Mouse (Mus musculus) mature B cell (primary cell): ENCODE data around the gene Ascl4.

Experiments used
- in situ Hi-C: fragments of 300-500 bp; cut with MboI; formaldehyde crosslinking; loops from 2 replicates; pipeline ENCODE4 v1.14.3; 2019

Ascl4 gene

GRCm38 (mm10) chr10:85927676-85928445 lies at the start of gene Ascl4:
Ascl4 (plus strand) TSS chr10:85927681.
- in situ Hi-C loops: no loop called here

DNA sequence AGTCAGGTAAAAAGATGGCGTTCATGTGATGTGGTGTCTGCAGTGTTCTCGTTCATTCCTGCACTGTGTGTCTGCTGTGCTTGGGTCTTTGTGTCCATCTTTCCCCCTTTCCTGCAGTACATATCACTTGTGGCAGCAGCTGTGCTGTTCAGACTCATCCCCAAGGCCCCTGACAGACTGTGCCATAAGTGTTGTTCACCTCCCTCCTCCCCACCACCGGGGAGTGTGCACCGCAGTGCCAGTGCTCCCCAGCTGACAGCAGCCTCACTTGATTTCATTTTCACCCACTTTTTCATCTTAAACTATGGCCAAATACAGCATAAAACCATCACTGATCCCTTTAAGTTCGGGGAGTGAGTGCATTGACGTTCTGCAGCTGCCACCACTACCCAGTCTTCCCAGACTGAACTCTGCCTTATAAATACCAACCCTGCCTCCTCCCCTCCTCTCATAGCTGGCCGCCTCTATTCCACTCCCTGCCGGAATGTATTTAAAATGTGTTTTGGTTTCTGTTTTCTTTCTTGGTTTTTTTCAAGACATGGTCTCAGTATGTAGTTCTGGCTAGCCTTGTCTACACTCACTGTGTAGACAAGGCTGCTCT lies 47.5 kb upstream of the Ascl4 start:
- in situ Hi-C loops: no loop called here

- in situ Hi-C loops: no loop called here
Measured at GRCm38 (mm10) chr10:85916498-85917309, 10.8 kb upstream of the Ascl4 start, which contains the start of gene Prdm4. Prdm4 (minus strand) TSS chr10:85917142.

GRCm38 (mm10) chr10:85928499-85929207 lies 1.2 kb downstream of the Ascl4 start:
- in situ Hi-C loops: no loop called here

- in situ Hi-C loops: no loop called here
Measured at GRCm38 (mm10) chr10:85929208-85929591, 1.7 kb downstream of the Ascl4 start.

DNA sequence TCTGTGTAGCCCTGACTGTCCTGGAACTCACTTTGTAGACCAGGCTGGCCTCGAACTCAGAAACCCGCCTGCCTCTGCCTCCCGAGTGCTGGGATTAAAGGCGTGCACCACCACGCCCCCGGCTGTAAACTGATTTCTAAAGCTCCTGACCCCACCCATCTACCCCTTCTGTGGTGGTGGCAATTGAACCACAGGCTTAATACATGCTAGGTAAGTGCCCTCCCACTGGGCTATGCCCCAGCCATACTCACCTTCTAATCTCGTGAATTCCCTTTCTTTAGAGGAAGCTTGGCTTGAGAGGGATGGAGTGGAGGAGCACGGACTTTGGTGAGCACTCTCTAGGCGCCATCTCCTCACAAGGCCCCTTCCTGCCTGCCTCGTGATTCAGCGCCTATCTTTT lies 2.5 kb downstream of the Ascl4 start:
- in situ Hi-C loops: no loop called here

GRCm38 (mm10) chr10:85936280-85936965 lies 8.9 kb downstream of the Ascl4 start:
- in situ Hi-C loops: no loop called here

DNA sequence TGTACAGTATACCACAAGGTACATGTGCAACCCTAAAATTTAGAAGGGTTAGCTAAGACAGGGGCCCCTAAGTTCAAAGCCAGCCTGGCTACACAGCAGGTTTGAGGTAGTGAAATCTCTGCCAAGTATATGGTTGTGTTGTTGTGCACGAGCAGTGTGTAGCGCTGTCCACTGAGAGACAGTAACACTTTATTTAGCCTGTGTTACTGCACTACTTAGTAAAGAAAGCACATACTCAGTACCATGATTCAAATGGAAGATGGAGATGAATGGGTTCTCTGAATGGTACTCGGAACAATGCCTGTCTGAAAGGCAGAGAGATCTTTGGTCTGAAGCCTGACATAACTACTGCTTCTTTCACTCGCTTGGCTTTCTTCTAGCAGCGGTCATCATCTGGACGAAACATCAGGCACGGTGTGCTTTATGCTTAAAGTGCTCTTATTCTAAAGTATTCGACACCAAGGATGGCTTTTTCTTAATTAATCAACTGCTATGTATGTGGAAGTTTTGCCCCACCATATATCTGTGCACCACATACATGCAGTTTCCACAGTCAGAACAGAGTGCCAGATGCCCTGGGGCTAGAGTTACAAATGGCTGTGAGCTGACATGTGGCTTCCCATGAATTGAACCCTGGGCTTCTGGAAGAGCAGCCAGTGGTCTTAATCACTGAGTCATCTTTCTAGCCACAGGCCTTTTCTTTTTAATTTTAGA lies 21.2 kb downstream of the Ascl4 start:
- in situ Hi-C loops: no loop called here

GRCm38 (mm10) chr10:85951765-85952443 lies 24.4 kb downstream of the Ascl4 start:
- in situ Hi-C loops: loop anchor here (25.0 kb wide), 1 partner anchor 510 kb away; no protein-coding TSS in a partner anchor

DNA sequence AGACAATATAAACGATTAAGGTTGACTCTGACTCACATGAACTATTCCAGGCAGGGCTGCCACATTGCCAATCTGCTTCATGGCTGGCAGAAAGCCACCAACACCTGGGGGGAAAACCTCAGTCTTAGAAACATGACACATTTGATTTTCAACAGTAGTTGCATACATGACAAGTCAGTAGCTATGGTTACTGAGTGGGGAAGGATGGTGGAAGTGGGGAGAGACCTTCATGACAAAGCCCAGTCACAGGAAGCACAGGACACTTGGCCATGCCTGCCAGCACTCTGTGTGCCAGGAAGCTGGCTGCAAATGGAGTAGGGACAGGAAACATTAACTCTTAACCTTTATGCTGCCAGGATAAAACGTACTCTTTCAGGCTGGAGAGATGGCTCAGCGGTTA lies 25.9 kb downstream of the Ascl4 start:
- in situ Hi-C loops: loop anchor here (25.0 kb wide), 1 partner anchor 509 kb away; no protein-coding TSS in a partner anchor

GRCm38 (mm10) chr10:85954429-85954828 lies 26.9 kb downstream of the Ascl4 start:
- in situ Hi-C loops: loop anchor here (25.0 kb wide), 1 partner anchor 508 kb away; no protein-coding TSS in a partner anchor

- in situ Hi-C loops: loop anchor here (25.0 kb wide), 1 partner anchor 505 kb away; no protein-coding TSS in a partner anchor
Measured at GRCm38 (mm10) chr10:85956871-85957419, 29.5 kb downstream of the Ascl4 start.

DNA sequence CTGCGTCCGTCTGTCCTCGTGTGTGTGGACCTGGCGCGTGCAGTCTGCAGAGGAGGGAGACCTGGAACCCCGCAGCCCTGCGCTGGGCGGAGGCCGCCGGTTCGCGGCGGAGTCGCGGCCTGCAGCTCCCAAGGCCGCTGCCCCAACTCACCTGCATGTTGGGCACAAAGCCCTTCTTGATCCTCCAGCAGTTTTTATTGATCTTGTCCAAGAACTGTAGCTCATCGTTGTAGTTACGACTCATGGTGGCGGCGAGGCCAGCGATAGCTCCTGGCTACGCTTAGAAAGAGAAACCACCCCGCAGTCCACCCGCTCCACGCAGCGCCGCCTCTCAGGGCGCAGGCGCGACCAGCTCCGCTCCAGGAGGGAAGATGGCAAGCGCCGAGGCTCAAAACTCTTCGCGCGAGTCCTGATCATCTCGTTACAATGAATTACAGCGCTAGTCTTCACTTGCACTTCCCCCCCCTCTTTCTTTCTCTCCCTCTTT lies 30.0 kb downstream of the Ascl4 start, which contains the start of gene Rtcb:
Gene Rtcb (minus strand): TSS at position 360 of the 487 bp plus-strand sequence.
- in situ Hi-C loops: loop anchor here (25.0 kb wide), 1 partner anchor 505 kb away; no protein-coding TSS in a partner anchor

DNA sequence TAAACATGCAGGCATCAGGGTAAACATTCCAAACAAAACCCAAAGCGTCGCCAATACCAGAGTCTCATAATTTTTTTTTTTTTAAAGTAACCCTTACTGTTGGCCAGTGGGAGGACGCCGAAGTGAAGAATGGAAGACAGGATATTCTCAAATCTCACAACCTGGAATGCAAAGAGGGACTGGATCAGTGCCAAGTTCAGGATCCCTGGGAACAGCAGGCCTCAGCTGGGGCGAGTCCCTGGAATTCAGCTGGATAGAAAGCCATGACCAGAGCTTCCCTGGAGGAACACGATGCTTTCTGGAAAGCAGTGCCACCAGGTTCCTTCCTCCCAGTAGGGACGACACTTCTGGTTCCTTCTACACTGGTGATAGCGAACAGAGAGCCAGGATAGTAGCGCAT lies 35.4 kb downstream of the Ascl4 start:
- in situ Hi-C loops: loop anchor here (25.0 kb wide), 1 partner anchor 499 kb away; no protein-coding TSS in a partner anchor

- in situ Hi-C loops: loop anchor here (25.0 kb wide), 1 partner anchor 498 kb away; no protein-coding TSS in a partner anchor
Measured at GRCm38 (mm10) chr10:85964316-85964715, 36.8 kb downstream of the Ascl4 start.

DNA sequence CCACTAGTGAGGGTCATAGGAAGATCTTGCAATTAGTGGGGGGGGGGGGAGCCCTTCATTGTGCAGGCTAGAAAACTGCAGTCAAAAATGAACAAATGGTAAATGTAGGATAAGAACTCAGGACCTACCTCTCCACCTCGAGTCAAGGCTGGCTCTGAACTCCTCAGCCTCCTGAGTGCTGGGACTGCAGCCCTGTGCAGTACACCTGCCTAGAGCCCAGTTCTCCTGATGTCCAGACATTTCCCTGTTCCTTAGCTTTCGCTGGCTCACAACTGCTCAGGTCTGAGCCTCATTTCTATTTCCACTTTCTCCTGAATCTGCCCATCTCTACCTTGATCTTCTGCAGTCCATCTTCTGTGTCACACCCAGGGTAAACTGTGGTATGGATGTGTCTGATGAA lies 39.0 kb downstream of the Ascl4 start:
- in situ Hi-C loops: loop anchor here (25.0 kb wide), 1 partner anchor 496 kb away; no protein-coding TSS in a partner anchor

DNA sequence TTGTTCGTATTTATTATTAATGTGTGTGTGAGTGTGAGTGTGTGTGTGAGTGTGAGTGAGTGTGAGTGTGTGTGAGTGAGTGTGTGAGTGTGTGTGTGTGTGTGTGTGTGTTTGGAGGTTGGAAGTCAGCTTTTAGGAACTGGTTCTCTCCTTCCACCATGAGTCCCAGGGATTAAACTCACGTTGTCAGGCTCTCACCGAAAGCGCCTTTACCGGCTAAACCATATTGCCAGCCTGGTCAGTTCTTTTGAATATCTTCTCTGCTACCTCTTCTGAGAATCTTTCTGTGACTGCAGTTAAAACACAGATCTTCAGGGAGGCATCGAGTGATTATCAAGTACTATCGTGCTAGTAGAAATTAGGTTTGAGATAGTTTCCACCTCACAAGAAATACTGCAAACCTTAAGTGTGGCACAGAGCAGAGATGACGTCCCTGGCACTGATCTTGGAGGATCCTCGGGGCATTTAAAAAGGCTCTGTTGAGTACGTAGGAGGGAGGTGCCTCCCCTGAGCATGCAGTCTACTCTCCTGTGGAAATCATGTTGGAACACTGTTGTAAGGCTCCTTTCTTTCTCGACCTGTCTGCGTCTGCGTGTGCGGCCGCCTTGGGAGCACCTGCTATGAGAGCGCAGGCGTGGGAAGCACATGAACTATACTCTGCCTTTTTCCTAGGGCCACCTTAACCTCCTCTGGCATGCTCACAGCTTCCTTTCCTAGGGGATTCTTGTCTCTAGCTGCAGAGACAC lies 40.1 kb downstream of the Ascl4 start:
- in situ Hi-C loops: loop anchor here (25.0 kb wide), 1 partner anchor 495 kb away; no protein-coding TSS in a partner anchor

- in situ Hi-C loops: loop anchor here (25.0 kb wide), 1 partner anchor 494 kb away; no protein-coding TSS in a partner anchor
Measured at GRCm38 (mm10) chr10:85968157-85968634, 40.7 kb downstream of the Ascl4 start.
